Mouse (Mus musculus): Measurements from ENCODE around the gene Dapk2. TPM values are rescaled to one million over a fixed set of nuclear protein-coding genes. Genes with fewer than 3 reads are reported as not detected.

Dapk2 gene
- total RNA-seq, 2 experiments from 2014 or later = 25.7 to 27.9 TPM

GRCm38 (mm10) chr9:66231820-66232479 is 73.9 kb downstream of the Dapk2 start:
- no peak for DNase-seq

GRCm38 (mm10) chr9:66236615-66237014 is 78.6 kb downstream of the Dapk2 start:
- no peak for DNase-seq

GRCm38 (mm10) chr9:66237742-66238141 is 79.7 kb downstream of the Dapk2 start:
- no peak for DNase-seq

GRCm38 (mm10) chr9:66239173-66239572 is 81.2 kb downstream of the Dapk2 start:
- DNase-seq = no peak

GRCm38 (mm10) chr9:66239691-66240090 is 81.7 kb downstream of the Dapk2 start:
- DNase-seq = no peak

- peak; percentile 67 for DNase-seq
These were observed 82.5 kb downstream of the Dapk2 start for GRCm38 (mm10) chr9:66240493-66240892.

GRCm38 (mm10) chr9:66240991-66241390 is 83.0 kb downstream of the Dapk2 start:
- no peak for DNase-seq

GRCm38 (mm10) chr9:66241722-66242121 is 83.7 kb downstream of the Dapk2 start:
- no peak for DNase-seq

- DNase-seq = peak; percentile 75
These were observed 85.2 kb downstream of the Dapk2 start for GRCm38 (mm10) chr9:66243240-66243639.

- no peak for DNase-seq
These were observed 86.1 kb downstream of the Dapk2 start for GRCm38 (mm10) chr9:66244079-66244478.

GRCm38 (mm10) chr9:66245707-66246106 is 87.7 kb downstream of the Dapk2 start:
- DNase-seq = peak; percentile 44

- DNase-seq = peak; percentile 79
These were observed 91.3 kb downstream of the Dapk2 start for GRCm38 (mm10) chr9:66249281-66249680.

GRCm38 (mm10) chr9:66251159-66251691 is 93.2 kb downstream of the Dapk2 start:
- no peak for DNase-seq

- DNase-seq = no peak
These were observed 103.7 kb downstream of the Dapk2 start for GRCm38 (mm10) chr9:66261741-66262140.

- DNase-seq = no peak
These were observed 105.7 kb downstream of the Dapk2 start for GRCm38 (mm10) chr9:66263701-66264100.

GRCm38 (mm10) chr9:66265645-66266044 is 107.6 kb downstream of the Dapk2 start:
- DNase-seq = no peak

GRCm38 (mm10) chr9:66266237-66267170 is 108.5 kb downstream of the Dapk2 start:
- no peak for DNase-seq

GRCm38 (mm10) chr9:66268804-66269203 is 110.8 kb downstream of the Dapk2 start:
- peak; percentile 58 for DNase-seq

GRCm38 (mm10) chr9:66270038-66270437 is 112.0 kb downstream of the Dapk2 start:
- DNase-seq = peak; percentile 48

GRCm38 (mm10) chr9:66271726-66272125 is 113.7 kb downstream of the Dapk2 start:
- no peak for DNase-seq

GRCm38 (mm10) chr9:66273632-66274031 is 115.6 kb downstream of the Dapk2 start:
- no peak for DNase-seq

- DNase-seq = no peak
These were observed 116.6 kb downstream of the Dapk2 start for GRCm38 (mm10) chr9:66274657-66275056.

All from gastrocnemius, postnatal 25 days (tissue).